Mouse (Mus musculus): Measurements from ENCODE around the gene Defa2.
"Not testable (repeated sequence)": the region's sequence is repeated elsewhere in the genome, so short reads cannot be mapped to it uniquely, and the experiment has no call there.

The Defa2 gene

DNA sequence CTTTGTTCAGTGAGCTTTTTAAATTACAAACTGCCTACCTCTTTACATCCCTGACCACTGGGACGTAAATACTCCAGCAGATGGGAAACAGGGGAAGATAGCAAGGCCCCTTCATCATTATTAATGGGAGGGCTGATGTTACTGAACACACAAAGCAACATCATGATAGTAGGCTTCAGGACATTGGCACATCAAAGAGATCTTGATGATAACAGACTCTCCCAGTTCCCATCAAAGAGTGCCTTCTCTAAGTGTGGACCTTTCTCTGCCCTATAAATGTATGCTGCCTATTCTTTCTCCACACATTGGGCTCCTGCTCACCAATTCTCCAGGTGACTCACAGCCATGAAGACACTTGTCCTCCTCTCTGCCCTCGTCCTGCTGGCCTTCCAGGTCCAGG lies at the start of gene Defa2:
TSS of gene Defa2 (plus strand) at position 301 of the 400 bp plus-strand sequence.
- not testable (repeated sequence) for DNase-seq

DNA sequence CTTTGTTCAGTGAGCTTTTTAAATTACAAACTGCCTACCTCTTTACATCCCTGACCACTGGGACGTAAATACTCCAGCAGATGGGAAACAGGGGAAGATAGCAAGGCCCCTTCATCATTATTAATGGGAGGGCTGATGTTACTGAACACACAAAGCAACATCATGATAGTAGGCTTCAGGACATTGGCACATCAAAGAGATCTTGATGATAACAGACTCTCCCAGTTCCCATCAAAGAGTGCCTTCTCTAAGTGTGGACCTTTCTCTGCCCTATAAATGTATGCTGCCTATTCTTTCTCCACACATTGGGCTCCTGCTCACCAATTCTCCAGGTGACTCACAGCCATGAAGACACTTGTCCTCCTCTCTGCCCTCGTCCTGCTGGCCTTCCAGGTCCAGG lies 13.2 kb downstream of the Defa2 start, which contains the start of gene Defa33:
TSS of gene Defa33 (plus strand) at position 301 of the 400 bp plus-strand sequence.
- not testable (repeated sequence) for DNase-seq

DNA sequence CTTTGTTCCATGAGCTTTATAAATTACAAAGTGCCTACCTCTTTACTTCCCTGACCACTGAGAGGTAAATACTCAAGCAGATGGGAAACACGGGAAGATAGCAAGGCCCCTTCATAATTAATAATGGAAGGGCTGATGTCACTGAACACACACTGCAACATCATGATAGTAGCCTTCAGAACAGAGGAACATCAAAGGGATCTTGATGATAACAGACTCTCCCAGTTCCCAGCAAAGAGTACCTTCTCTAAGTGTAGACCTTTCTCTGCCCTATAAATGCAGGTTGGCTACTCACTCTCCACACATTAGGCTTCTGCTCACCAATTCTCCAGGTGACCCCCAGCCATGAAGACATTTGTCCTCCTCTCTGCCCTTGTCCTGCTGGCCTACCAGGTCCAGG lies 48.8 kb downstream of the Defa2 start, which contains the start of gene Defa36:
TSS of gene Defa36 (plus strand) at position 301 of the 400 bp plus-strand sequence.
- not testable (repeated sequence) for DNase-seq

Data from kidney, postnatal 4 days (tissue).